Mouse (Mus musculus): ENCODE results near the gene Sorbs1.

- no peak for TF ChIP-seq POLR2A (IDR thresholded peaks at IDR 0.05; ENCODE audit: borderline replicate concordance, insufficient read depth, low read length)
- TF ChIP-seq CTCF (IDR thresholded peaks at IDR 0.05; ENCODE audit: borderline replicate concordance, insufficient read depth, low read depth, low read length), result peak; percentile 94
Observed at GRCm38 (mm10) chr19:40343018-40343417, 170.6 kb downstream of the Sorbs1 start.

Data from cerebellum, adult 2 months (tissue).